Mouse (Mus musculus): ENCODE results near the gene Prkcg.

DNA sequence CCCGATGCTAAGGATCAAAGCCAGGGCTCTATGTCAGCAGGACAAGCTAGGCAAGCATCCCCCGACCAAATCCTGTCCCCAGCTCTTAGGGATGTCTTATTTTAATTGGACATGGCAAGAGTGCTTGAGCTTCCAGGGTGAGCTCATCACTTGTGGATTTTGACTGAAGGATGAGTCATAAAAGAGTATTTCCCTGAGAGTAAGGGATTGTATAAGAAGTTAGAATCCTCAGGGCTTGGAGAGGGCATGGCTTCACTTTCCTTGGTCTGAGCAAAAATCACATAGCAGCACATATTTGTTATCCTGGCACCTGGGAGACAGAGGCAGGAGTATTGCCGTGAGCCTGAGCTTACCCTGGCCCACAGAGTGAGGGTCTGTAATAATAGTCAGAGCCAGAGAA, 31.9 kb downstream of the Prkcg start:
- TF ChIP-seq POLR2A (IDR thresholded peaks at IDR 0.05; ENCODE audit: control insufficient read depth, low read depth, low read length) (no peak), CTCF (IDR thresholded peaks at IDR 0.05; ENCODE audit: control insufficient read depth, insufficient read depth, insufficient replicate concordance, low read depth, low read length) (no peak)

Measured in testis, adult 2 months (tissue).